Mouse (Mus musculus) embryo, embryonic 9.5 days (tissue): ENCODE data around the gene Arid3c.
"Not testable (repeated sequence)": the region's sequence is repeated elsewhere in the genome, so short reads cannot be mapped to it uniquely, and the experiment has no call there.

Experiments used
- DNase-seq: peaks from one replicate; pipeline ENCODE4 v3.0.0-alpha.2; 2017; ENCODE audit errors: extremely low spot score

Gene Arid3c

GRCm38 (mm10) chr4:41705922-41706754 is 24.8 kb downstream of the Arid3c start:
- no peak for DNase-seq

GRCm38 (mm10) chr4:41704651-41705050 is 26.3 kb downstream of the Arid3c start:
- no peak for DNase-seq

GRCm38 (mm10) chr4:41702226-41702625 is 28.7 kb downstream of the Arid3c start:
- DNase-seq = not testable (repeated sequence)

- not testable (repeated sequence) for DNase-seq
Observed at GRCm38 (mm10) chr4:41700224-41700623, 30.7 kb downstream of the Arid3c start.

- DNase-seq = not testable (repeated sequence)
Observed at GRCm38 (mm10) chr4:41699783-41700182, 31.2 kb downstream of the Arid3c start, which contains the start of gene Il11ra1. Gene Il11ra1, plus strand, starts transcription at chr4:41699989.

- DNase-seq = not testable (repeated sequence)
Observed at GRCm38 (mm10) chr4:41698421-41699016, 32.4 kb downstream of the Arid3c start.

- DNase-seq = peak; percentile 77
Observed at GRCm38 (mm10) chr4:41696930-41697841, 33.8 kb downstream of the Arid3c start, which contains the start of gene Cntfr. Gene Cntfr, minus strand, starts transcription at chr4:41697089.

- DNase-seq = not testable (repeated sequence)
Observed at GRCm38 (mm10) chr4:41696452-41696851, 34.5 kb downstream of the Arid3c start.

GRCm38 (mm10) chr4:41695800-41696199 is 35.1 kb downstream of the Arid3c start:
- DNase-seq = not testable (repeated sequence)

GRCm38 (mm10) chr4:41693511-41693910 is 37.4 kb downstream of the Arid3c start:
- not testable (repeated sequence) for DNase-seq

GRCm38 (mm10) chr4:41690014-41690413 is 40.9 kb downstream of the Arid3c start:
- DNase-seq = not testable (repeated sequence)

- not testable (repeated sequence) for DNase-seq
Observed at GRCm38 (mm10) chr4:41688562-41688961, 42.4 kb downstream of the Arid3c start.

GRCm38 (mm10) chr4:41685882-41686492 is 45.0 kb downstream of the Arid3c start:
- peak; percentile 57 for DNase-seq

- not testable (repeated sequence) for DNase-seq
Observed at GRCm38 (mm10) chr4:41684931-41685453, 46.0 kb downstream of the Arid3c start.

- DNase-seq = peak; percentile 71
Observed at GRCm38 (mm10) chr4:41684131-41684930, 46.6 kb downstream of the Arid3c start.

GRCm38 (mm10) chr4:41683303-41683702 is 47.6 kb downstream of the Arid3c start:
- not testable (repeated sequence) for DNase-seq

- no peak for DNase-seq
Observed at GRCm38 (mm10) chr4:41682789-41683188, 48.2 kb downstream of the Arid3c start.

- DNase-seq = no peak
Observed at GRCm38 (mm10) chr4:41681947-41682346, 49.0 kb downstream of the Arid3c start.

GRCm38 (mm10) chr4:41681176-41681575 is 49.8 kb downstream of the Arid3c start:
- no peak for DNase-seq

- DNase-seq = no peak
Observed at GRCm38 (mm10) chr4:41679291-41679690, 51.7 kb downstream of the Arid3c start.
